Mouse (Mus musculus) v-Abl transformed pro-B cells (cell line): ENCODE results near the gene Csf1.
"Not testable (repeated sequence)": the region's sequence is repeated elsewhere in the genome, so short reads cannot be mapped to it uniquely, and the experiment has no call there.

Source experiments
- in situ Hi-C, 2 experiments: fragments of 400-800 bp; cut with MboI; formaldehyde crosslinking; loops; one replicate each; pipeline ENCODE4 v1.15.1; 2025; ENCODE audit not compliant: unreplicated experiment in 2 of 2

Gene Csf1

DNA sequence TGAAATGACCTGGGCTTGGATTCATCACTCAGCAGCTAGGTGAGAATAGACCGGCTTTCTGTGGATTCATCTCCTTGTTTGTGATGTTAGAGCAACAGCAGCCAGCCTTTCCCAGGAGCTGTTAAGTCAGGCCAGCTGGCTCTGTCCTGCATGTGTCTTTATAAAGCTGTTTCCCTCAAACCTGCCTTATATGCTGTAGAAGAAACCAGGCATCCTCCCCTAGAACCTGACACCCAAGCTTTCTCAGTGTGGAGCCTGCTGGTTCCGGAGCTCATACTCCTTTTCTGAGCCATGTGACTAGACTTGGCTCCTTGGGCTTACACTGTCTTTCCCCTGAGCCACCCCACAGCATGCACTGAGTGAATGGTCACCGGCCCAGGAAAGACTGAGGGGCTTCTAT lies 8.7 kb downstream of the Csf1 start:
- in situ Hi-C loops, result loop anchor here (5.0 kb wide), 2 partner anchors 49 to 111 kb away; no protein-coding TSS in a partner anchor

DNA sequence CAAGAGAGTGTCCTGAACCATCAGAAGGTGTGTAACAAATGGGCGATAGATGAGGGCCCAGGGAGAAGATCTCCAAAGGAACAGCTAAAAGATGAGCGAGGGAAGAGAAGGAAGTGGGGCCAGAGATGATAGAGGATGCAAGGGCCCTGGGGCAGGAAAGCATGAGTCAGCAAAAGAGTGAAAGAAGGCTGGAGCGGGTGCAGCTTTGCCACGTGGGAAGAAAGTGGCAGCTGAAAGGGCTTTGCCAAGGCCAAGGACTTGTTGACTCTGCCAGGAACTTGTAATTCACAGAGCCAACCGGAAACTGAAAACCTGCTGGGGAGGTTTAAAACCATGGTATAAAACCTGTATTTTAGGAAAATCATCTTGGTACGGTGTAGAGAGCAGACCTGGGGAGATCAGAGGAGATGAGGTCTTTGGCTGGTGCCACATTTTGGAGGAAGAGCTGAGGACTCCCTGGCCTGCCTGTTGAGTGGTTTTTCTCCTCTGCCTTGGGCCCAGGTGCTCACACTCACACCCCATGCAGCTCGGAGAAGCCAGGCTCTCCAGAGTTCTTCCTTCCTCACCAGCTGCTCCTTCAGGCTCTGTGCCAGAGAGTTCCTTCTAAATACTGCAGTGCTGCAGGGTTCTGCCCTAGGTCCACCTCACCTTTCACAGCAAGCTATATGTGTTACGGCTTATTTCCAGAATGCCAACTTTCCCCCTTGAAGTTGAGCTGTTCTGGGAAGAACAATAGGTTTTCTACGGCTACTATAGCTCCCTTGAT lies 9.3 kb downstream of the Csf1 start:
- in situ Hi-C loops, result loop anchor here (5.0 kb wide), 2 partner anchors 49 to 111 kb away; no protein-coding TSS in a partner anchor

DNA sequence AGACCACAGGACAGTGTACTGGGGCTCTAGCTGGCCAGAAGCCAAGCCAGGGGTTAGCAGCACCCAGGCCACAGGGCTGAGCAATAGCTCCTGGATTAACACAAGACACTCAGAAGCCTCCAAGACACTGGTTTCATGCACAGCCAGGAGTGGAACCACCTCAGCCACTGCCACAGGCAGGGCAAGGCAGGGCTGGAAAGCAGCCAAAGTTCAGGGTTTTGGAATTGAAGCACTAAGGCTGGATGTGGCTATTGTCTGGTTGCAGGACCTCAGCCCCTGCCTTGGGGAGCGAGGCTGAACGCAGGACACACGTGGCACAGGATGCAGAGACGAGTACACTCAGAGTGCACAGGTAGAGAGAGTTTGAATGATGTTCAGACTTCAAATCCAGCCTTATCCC lies 10.8 kb downstream of the Csf1 start:
- in situ Hi-C loops, result no loop called here

DNA sequence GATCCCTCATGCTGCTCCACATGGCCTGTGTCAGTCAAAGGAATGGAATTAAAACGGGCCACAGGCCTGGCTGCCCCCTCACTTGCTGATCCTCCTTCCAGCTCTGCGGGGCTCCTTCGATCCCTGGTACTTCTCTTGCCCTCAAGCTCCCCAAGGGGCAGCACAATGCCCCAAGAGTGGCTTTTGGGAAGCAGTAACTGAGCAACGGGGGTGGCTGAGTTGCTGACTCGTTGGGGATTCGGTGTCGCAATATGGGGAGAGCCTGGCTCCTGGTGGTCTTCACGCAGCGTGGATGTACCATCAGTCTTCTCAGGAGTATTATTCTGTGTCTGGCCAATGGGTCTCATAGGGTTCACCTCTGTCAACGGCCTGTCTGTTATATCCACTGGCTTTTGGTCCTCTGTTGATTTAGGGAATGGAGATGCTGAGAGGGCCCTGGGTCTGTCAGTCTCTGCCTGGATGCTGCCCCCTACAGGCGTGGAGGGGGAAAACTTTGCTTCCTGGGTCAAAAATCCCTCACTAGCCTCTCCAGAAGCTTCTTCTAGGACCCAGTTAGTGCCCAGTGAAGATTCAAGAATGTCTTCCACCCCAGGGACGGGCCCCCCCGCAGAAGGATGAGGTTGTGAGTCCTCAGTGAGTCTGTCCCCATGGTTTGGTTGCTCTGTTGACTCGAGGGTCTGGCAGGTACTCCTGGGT lies 11.9 kb downstream of the Csf1 start:
- in situ Hi-C loops, result no loop called here

DNA sequence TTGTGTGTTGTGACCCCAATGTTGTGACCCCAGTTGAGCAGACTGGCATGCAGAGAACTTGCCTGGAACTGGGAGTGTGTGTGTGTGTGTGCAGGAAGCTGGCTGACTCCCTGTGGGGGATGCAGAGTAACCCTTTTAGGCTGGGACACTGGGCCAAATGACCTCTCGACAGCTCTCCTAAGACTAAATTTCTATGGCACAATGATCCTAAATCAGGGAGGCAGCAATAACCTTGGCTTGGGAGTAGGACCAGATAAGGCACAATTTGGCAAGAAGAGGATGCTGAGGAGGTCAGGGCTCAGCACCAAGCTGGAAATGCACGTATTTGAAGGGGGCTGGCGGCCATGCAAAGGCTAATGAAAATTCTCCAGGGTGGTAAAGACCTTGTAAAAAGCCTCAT lies 14.2 kb downstream of the Csf1 start:
- in situ Hi-C loops, result no loop called here

DNA sequence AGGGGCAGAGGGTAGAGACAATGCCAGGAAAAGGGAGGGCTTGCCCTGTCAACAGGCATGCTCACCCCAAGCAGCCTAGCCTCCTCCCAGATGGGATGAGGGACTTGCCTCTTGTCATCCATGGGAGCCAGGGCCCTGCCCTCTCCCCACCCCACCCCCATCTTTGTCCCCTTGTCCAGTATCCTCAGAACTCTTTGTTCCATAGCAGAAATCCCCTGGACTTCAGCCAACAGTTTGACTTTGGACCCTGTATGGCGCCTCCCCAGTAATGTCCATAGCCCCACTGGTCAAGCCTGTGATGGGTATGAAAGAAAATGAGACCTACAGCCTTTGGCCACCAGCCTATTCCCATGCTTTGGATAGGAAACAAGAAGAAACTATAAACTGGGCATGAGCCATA lies 16.6 kb downstream of the Csf1 start:
- in situ Hi-C loops, result no loop called here

DNA sequence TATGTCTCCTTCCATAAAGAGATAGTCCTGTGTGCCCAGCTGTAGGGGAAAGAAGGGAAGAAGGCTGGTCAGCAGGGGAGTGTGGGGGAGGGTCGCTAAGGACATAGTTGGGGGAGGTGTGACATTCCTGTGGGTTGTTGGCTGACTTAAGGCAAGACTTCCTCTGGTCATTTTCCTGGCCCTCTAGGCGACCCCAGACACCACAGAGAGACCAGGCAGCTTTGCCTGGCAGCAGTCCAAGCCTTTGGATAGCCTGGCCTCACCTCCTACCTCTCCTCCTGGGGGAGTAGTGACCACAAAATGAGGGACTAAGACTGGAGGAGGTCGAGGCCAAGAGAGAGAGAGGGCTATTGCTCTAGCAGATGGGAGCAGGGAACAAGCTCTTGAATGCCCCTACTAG lies 17.2 kb downstream of the Csf1 start:
- in situ Hi-C loops, result no loop called here

DNA sequence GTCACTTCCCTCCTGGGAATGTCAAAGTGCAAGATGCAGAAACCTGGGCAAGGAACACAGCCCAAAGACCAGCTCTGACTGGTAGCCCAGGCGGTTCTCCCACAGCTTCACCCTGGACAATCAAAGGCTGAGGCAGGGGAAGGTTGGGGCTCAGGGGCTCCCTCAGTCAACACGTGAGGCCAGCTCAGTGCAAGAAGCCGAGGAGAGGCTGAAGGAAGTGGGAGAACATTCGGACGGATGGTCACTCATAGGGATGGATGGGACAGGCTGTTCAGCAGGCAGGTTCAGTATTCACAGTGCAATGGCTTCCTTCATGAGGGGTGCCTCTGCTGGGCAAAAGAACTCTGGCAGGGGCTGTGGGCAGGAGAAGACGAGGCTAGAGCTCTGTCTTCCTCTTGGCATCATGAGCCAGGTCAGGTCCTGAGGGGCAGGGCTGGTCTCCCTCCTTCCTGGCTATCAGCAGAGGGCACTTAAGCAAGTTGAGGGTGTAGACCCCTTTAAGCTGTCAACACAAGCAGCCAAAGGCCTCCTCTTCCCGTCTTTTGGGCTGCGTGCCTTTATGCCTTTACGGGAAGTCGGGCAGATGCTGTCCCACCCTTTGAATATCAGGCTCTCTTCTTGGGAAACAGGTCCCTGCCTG lies 18.1 kb downstream of the Csf1 start:
- in situ Hi-C loops, result no loop called here

DNA sequence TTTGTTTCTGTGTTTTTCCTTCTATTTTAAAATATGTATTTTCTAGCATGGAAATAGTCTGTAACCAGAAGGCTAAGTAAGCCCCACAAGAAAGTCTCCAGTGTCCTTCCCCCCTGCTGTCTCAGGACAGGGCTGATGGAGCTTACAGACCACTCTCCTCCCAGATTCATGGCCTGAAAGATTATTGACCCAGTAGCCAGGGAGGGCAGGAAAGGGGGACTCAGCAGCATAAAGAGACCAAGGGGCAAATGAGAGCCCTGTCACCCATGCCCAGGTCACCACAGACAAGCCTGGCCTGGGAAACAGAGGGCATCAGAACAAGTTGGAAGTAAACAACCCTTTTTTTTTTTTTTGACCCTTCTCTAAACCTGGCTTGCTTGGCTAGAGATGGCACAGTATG lies 18.9 kb downstream of the Csf1 start:
- in situ Hi-C loops, result no loop called here

DNA sequence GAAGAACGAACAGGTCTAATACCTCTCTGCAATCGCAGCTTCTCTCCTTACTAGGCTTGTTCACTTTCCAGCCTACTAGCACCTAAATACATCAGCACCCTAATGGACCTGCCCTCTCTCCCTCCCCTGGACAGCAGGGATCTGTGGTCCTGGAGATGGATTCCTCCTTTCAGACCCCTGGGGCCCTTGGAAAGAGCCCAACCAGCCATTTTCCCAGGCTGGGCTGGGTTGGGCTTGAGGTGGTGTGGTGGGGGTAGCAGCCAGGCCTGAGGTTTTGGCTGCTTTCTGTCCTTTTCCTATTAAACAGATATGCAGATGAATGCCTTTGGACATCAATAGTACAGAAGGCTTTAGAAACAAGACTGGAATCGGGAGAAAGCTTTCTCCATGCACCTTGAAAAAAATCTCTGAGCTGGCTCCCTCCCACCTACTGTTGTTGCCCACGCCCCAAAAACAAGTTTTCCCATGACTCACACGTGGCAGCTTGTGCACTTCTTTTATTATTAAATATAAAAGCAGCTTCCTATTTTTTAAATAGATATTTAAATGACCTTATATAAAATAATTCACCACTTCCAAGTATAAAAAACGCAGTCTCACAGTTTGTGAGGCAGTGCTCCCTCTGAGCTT lies 19.6 kb downstream of the Csf1 start:
- in situ Hi-C loops, result no loop called here

DNA sequence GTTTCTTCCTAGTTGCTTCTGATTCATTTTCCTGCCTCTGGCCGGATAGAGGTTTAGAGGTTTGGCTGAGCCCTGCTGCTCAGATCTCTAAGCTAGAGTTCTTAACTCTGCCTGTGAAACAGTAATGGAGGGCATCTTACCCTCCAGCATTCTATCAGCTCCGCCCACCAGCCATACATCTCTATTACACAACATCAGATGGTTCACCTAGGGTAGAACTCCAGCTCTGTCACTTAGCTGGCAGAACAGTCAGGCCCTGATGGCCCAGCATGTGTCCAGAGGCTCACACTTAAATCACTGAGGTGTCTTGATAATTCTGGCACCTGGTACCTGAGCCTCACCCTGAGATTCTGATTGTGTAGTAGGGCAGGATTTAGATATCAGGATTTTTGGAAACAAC lies 20.3 kb downstream of the Csf1 start:
- in situ Hi-C loops, result no loop called here

DNA sequence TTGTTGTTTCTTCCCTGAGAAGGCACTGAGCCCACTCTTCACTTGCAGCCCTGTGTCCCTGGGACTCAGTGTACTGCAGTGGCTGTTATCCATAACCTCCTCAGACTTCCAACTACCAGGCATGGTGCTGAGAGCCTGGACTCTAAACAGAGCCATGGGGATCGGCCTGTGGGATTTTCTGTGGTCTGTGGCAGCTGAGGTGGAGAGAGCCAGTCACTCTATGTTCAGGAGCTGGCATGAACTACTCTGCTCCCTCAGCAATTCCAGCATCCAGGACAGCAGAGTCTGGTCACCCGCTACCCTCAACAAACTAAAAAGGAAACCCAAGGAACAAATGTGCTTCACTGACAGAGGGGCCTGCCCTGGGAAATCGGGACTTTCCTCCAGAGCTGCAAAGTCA lies 20.8 kb downstream of the Csf1 start:
- in situ Hi-C loops, result no loop called here

DNA sequence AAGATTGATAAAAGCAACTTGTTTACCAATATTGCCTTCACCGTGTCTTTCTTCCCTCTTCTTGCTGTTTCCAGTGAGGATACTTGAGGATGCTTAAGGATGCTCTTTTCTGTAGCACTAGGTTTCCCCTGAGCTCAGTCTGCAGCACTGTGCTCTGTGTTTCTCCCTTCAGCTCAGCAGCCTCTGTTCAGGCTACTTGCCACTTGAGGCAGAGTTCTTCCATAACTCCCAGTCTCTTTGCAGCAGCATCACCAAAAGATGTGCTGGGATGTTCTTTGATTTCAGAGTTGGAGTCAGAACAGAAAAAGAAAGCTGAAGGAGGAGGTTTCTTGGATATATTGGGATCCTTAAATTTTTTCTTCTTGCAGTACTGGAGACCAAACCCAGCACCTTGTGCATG lies 21.6 kb downstream of the Csf1 start:
- in situ Hi-C loops, result no loop called here

DNA sequence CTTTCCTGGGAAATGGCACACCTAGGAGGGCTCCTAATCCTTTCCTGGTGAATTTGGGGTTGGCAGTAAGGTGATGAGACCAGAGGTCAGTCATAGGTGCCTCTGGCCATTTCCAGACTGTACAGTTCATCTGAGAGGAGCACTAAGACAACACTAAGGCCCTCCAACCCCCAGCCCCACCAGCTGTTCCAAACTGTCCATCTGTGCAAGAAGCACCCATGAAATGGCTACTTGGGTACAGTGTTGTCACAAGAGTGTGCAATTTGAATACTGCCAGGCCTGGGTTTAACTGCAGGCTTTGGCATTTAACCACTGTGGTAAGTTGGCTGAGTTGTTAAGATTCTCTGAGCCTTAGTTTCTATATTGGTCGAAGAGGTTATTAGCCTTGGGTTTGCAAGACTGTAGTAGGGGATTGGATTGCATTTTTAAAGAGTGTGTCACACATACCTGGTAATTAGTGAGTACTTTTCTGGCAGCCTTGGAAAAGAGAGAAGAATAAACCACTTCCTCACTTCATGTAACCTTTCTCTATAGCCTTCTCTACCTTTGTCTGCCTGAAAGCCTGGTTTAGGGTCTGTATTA lies 22.6 kb downstream of the Csf1 start:
- in situ Hi-C loops, result no loop called here

DNA sequence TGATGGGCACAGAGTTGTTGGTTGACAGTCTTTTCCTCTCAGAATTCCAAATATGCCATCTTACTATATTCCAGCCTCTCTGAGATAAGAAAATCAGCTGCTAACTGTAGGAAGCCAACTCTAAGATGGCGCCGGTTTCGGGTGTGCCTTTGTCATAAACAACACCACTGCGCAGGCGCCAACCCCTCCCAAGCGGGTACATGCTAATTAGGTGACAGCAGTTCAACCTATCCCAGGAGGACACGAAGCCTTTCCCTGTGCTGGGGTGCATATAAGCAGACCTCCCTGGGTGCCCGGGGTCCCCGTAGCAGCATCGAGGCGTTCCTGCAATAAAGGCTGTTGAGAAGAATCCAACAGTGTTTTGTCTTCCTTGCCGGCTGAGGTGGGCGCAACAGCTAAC lies 24.6 kb downstream of the Csf1 start:
- in situ Hi-C loops, result not testable (repeated sequence)

DNA sequence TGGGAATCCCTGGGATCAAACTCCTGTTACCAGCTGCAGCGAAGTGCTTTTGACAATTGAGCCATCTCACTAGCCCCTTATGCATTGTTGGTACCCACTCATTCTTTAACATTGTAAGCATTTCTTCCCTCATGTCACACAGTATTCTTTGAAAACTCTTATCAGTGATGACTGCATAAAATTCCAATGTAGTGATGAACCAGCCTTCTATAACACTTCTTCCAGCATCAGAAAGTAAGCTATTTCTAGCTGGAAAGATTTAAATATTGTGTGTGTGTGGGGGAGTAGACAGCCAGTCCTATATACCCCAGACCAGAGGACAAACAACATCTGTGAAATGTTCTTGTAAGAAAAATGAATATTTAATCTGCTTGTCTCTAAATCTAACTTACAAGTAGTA lies 26.9 kb downstream of the Csf1 start:
- in situ Hi-C loops, result no loop called here

DNA sequence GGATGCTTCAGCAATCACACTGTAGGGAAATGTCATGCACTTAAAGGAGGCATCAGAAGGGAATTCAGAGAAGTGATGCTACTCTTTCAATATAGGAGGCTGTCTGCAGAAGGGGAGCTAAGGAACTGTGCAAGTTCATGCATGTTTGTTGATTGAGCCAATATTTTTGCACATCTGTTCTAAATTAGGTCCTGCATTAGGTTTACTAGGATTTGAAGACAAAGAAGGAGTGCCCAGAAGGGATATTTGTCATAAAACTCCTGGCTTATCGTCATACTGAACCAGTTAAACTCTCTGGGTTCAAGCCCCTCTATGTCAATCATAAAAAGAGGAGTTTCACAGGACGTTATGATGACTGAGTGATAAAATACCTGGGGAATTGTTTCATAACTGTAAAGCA lies 30.0 kb downstream of the Csf1 start:
- in situ Hi-C loops, result no loop called here

DNA sequence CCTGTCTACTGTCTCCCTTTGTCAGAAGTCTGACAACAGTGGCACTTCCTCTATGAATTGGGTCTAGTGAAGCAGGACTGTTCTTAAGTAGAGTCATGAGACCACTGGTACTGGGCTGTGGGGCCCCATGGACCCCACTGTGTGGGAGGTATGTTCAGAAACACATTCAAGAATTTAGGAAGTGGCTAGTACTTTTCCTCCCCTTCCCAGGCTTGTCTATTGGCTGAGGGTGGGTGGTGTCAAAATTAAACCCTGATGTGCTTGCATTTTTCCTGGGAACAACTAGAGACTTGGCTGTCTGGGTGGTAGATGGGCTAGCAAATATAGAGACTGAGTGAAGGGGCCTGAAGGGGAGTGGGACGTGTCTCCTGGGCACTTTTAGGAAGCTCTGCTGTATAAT lies 31.8 kb downstream of the Csf1 start:
- in situ Hi-C loops, result no loop called here

DNA sequence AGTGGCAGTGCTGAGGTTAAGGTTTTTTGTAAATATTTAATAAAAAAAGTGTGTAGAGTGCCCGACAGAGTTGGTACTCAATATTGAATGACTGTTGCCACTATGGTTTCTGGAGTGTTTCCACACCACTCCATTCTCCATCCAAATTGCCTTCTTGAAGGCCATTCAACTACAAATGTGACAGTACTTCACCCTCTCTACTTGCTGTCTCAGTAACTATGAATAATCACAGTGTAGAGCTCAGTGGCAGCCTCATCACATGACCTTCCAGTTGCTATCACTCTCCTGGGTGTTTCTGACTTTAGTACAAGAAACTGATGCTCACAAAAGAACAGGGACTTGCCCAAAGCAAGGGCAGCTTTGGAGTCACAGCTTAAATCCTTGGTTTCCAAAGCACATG lies 44.3 kb downstream of the Csf1 start:
- in situ Hi-C loops, result no loop called here

DNA sequence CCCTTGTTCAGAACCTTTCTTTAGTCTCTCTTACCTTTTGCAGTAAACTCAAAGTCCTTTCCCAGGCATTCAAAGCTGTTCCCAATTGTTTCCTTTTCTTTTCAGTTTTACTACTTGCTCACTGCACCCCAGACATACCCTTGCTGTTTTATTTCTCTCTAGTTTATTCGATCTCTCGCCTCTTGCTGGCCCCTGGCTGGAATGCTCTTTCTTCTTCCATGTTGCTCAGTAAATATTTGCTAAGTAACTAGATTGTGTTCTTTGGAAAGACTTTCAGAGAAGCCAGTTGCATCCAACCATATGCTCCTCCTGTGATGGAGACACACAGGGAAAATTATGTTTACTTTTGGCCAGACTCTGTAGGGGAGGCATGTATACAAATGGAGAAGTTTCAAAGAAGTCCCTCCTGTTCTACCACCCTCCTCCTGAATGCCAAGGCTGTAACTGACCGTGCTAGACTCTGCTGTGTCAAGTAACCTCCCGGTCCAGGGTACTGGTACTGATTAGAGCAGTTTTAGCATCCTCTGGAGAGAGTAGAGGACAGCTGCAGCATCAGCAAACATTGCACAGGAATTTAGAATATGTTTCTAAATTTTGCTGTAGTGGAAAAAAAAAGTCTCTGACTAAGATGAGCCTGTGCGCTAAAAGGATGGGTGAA lies 45.9 kb downstream of the Csf1 start:
- in situ Hi-C loops, result no loop called here

DNA sequence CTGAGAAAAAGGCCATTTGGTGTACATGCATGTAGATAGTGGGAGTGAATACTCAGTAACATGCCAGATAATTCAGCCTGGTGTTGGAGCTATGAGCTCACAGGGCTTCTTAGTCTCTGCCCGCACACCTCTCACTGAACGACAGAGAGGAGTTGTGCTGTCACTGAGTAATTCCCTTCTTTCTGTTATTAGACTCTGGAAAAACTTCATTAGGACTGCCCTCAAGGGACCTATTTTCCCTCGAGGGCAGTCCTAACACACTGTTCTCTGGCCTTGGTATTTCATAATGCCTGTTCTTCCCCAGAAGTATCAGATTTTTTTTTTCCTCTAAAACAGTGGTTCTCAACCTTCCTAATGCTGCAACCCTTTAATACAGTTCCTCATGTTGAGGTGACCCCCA lies 48.2 kb downstream of the Csf1 start:
- in situ Hi-C loops, result no loop called here
